Mouse (Mus musculus) thymus, adult 2 months (tissue): ENCODE measurements around the gene Micall1. TPM values are rescaled to one million over a fixed set of nuclear protein-coding genes. Genes with fewer than 3 reads are reported as not detected.
A peak's percentile ranks its signal among the peaks of the same experiment; 100 is the strongest.

Source experiments
- DNase-seq: peaks from one replicate; pipeline ENCODE4 v3.0.0; 2021
- H3K27ac ChIP-seq: fragments of 200-500 bp; 2 replicates; pipeline ENCODE4 v1.5.1; 2012; ENCODE audit warnings: low read length, control low read depth; ENCODE audit not compliant: control insufficient read depth, insufficient read depth
- H3K27me3 ChIP-seq: fragments of 200-500 bp; 2 replicates; pipeline ENCODE4 v1.6.1; 2012; ENCODE audit warnings: mild to moderate bottlenecking, low read length, moderate library complexity, mixed read lengths; ENCODE audit not compliant: control insufficient read depth, insufficient read depth
- H3K36me3 ChIP-seq: fragments of 200-500 bp; 2 replicates; pipeline ENCODE4 v1.6.1; 2012; ENCODE audit warnings: mild to moderate bottlenecking, low read length, moderate library complexity; ENCODE audit not compliant: control insufficient read depth, insufficient read depth
- H3K4me1 ChIP-seq: fragments of 200-500 bp; replicated peaks from 2 replicates; pipeline ENCODE4 v1.6.1; 2012; ENCODE audit warnings: low read length; ENCODE audit not compliant: control insufficient read depth, insufficient read depth
- H3K4me3 ChIP-seq: fragments of 200-500 bp; 2 replicates; pipeline ENCODE4 v1.5.1; 2012; ENCODE audit warnings: mild to moderate bottlenecking, low read length, control low read depth, moderate library complexity; ENCODE audit not compliant: control insufficient read depth, insufficient read depth
- CTCF ChIP-seq: fragments of 200-500 bp; IDR thresholded peaks from 2 replicates; pipeline ENCODE4 v1.5.1; 2012; ENCODE audit warnings: mild to moderate bottlenecking, control low read depth, low read length, moderate library complexity, borderline replicate concordance; ENCODE audit not compliant: control insufficient read depth, poor library complexity, insufficient read depth; ENCODE audit errors: extremely low read depth
- POLR2A ChIP-seq: fragments of 200-500 bp; IDR thresholded peaks from 2 replicates; pipeline ENCODE4 v1.6.1; 2012; ENCODE audit warnings: mild to moderate bottlenecking, low read length, control low read depth, moderate library complexity; ENCODE audit not compliant: control insufficient read depth, poor library complexity, insufficient read depth; ENCODE audit errors: extremely low read depth
- WGBS: fragments of 180-500 bp; shearing (Covaris S2); methylation state at CpG from one replicate; pipeline ENCODE4 v1.1.7; 2018; 5-methylcytosine and 5-hydroxymethylcytosine counted together
- polyA plus RNA-seq: library from polyadenylated mRNA; depleted of rRNA; stranded (reverse); fragments of >200 nt; gene quantifications from 2 replicates; pipeline ENCODE4 v1.2.3, GENCODE M21; 2012

Gene Micall1
- polyA plus RNA-seq, 1 experiment = 47.3 TPM

GRCm38 (mm10) chr15:79126217-79126932 is 17.7 kb downstream of the Micall1 start:
- no peaks in the 10 kb centered on the region for H3K27me3 ChIP-seq
- H3K36me3 ChIP-seq = peaks cover 5% of the 10 kb centered on the region; the same call in 1 of the 2 replicates
- 80% methylated on average over 13 of the region's 13 CpGs for WGBS
- peak; percentile 53 for DNase-seq
- TF ChIP-seq POLR2A (no peak), CTCF (no peak)
- H3K4me3 ChIP-seq = no peak overlapping the region
- no peaks in the 10 kb centered on the region for H3K4me1 ChIP-seq
- no peak overlapping the region for H3K27ac ChIP-seq

GRCm38 (mm10) chr15:79127101-79127500 is 18.4 kb downstream of the Micall1 start:
- Histone ChIP-seq H3K4me1 (no peaks in the 10 kb centered on the region), H3K36me3 (peaks cover 5% of the 10 kb centered on the region; the same call in 1 of the 2 replicates), H3K27ac (no peak overlapping the region), H3K4me3 (no peak overlapping the region), H3K27me3 (no peaks in the 10 kb centered on the region)
- TF ChIP-seq POLR2A (no peak), CTCF (no peak)
- WGBS = 96% methylated on average over 12 of the region's 12 CpGs
- no peak for DNase-seq

GRCm38 (mm10) chr15:79128208-79128607 is 19.5 kb downstream of the Micall1 start:
- no peaks in the 10 kb centered on the region for H3K4me1 ChIP-seq
- no peak overlapping the region for H3K4me3 ChIP-seq
- 99% methylated on average over 5 of the region's 5 CpGs for WGBS
- H3K27ac ChIP-seq = no peak overlapping the region
- DNase-seq = no peak
- no peaks in the 10 kb centered on the region for H3K27me3 ChIP-seq
- peak; percentile 28; the same call in 1 of the 2 replicates for TF ChIP-seq CTCF
- no peak for TF ChIP-seq POLR2A
- peaks cover 5% of the 10 kb centered on the region; the same call in 1 of the 2 replicates for H3K36me3 ChIP-seq

GRCm38 (mm10) chr15:79129311-79129710 is 20.6 kb downstream of the Micall1 start:
- no peak overlapping the region for H3K27ac ChIP-seq
- no peak overlapping the region for H3K4me3 ChIP-seq
- no peaks in the 10 kb centered on the region for H3K27me3 ChIP-seq
- TF ChIP-seq POLR2A = no peak
- TF ChIP-seq CTCF = no peak
- DNase-seq = no peak
- no peaks in the 10 kb centered on the region for H3K4me1 ChIP-seq
- WGBS = 93% methylated on average over 7 of the region's 7 CpGs
- H3K36me3 ChIP-seq = peaks cover 5% of the 10 kb centered on the region; the same call in 1 of the 2 replicates

- no peak overlapping the region for H3K27ac ChIP-seq
Measured at GRCm38 (mm10) chr15:79130782-79131181, 22.1 kb downstream of the Micall1 start.

GRCm38 (mm10) chr15:79131442-79131841 is 22.7 kb downstream of the Micall1 start:
- TF ChIP-seq POLR2A (no peak), CTCF (no peak)
- Histone ChIP-seq H3K4me1 (no peaks in the 10 kb centered on the region), H3K27me3 (no peaks in the 10 kb centered on the region), H3K36me3 (peaks cover 5% of the 10 kb centered on the region; the same call in 1 of the 2 replicates), H3K27ac (no peak overlapping the region), H3K4me3 (no peak overlapping the region)
- no peak for DNase-seq
- WGBS = 96% methylated on average over 7 of the region's 7 CpGs

More at GRCm38 (mm10) chr15:79130782-79131181, 22.1 kb downstream of the Micall1 start:
- H3K36me3 ChIP-seq = peaks cover 5% of the 10 kb centered on the region; the same call in 1 of the 2 replicates
- H3K4me1 ChIP-seq = no peaks in the 10 kb centered on the region
- no peak for DNase-seq
- WGBS = 95% methylated on average over 10 of the region's 10 CpGs
- TF ChIP-seq CTCF = no peak
- TF ChIP-seq POLR2A = no peak
- no peaks in the 10 kb centered on the region for H3K27me3 ChIP-seq
- no peak overlapping the region for H3K4me3 ChIP-seq
